Mouse (Mus musculus): Measurements from ENCODE around the gene Mrpl21. TPM values are rescaled to one million over a fixed set of nuclear protein-coding genes. Genes with fewer than 3 reads are reported as not detected.
A peak's percentile ranks its signal among the peaks of the same experiment; 100 is the strongest.

Mrpl21 gene
- polyA plus RNA-seq, 1 experiment from 2014 or later = 116 TPM

DNA sequence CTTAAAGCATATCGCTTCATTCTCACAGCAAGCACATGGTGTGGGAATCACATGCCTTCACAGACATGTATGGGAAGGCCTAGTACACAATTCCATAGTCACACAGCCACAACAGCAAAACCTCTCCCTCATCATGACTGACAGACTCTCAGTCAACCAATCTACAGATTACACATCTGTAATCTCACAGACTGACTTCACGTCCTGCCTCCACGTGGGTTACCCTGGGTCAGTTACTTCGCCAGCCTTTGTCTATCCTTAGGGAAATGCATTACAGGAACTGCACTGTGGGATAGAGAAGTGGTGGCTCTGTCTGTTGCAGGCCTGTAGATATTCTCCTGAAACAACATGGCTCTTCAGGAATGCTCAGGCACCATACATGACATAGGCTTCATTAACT, 815 bp upstream of the Mrpl21 start:
- Histone ChIP-seq H3K27me3 (replicated peaks; ENCODE audit: control insufficient read depth, insufficient read depth, low read length) (no peaks in the 10 kb centered on the region), H3K4me2 (ENCODE audit: low read depth, low read length) (peak overlapping the region; percentile 77), H3K9me3 (ENCODE audit: control insufficient read depth, low read length) (no peaks in the 10 kb centered on the region), H3K4me3 (ENCODE audit: low read depth, low read length) (peak overlapping the region; percentile 71), H3K36me3 (ENCODE audit: control insufficient read depth, insufficient read depth, low read length) (peaks cover 38% of the 10 kb centered on the region), H3K27ac (replicated peaks; ENCODE audit: low read depth, low read length) (no peak overlapping the region), H3K4me1 (ENCODE audit: control insufficient read depth, insufficient read depth, low read length) (peaks cover 11% of the 10 kb centered on the region), H3K9ac (ENCODE audit: low read depth, low read length) (peak overlapping the region; percentile 90)
- 76% methylated on average over 4 of the region's 4 CpGs for WGBS
- ATAC-seq (ENCODE audit: low read depth) (no peak), DNase-seq (ENCODE audit: low spot score) (no peak)

DNA sequence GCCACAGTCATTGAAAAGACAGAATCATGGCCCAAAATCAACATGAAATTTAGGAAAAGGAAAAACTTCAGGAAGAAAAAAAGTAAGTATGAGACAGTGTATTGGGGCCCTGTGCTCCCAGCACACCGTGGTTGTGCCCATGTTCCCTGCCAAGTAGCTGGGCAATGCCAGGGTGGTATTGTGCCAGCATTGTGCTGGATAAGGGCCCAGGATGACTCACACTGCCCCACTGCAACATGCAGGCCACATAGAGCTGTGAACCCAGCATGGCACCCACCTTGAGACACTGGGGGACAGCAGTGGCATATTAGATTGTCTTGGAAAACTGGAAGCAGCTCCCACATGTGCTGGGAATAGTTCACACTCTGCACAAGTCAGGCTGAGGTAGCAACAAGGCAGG, 6.3 kb downstream of the Mrpl21 start:
- H3K27ac ChIP-seq (replicated peaks; ENCODE audit: low read depth, low read length) = no peak overlapping the region
- H3K4me2 ChIP-seq (ENCODE audit: low read depth, low read length) = no peak overlapping the region
- peaks cover 57% of the 10 kb centered on the region for H3K36me3 ChIP-seq (ENCODE audit: control insufficient read depth, insufficient read depth, low read length)
- WGBS = 100% methylated on average over 1 of the region's 1 CpGs
- no peak overlapping the region for H3K4me3 ChIP-seq (ENCODE audit: low read depth, low read length)
- no peak for ATAC-seq (ENCODE audit: low read depth)
- H3K4me1 ChIP-seq (ENCODE audit: control insufficient read depth, insufficient read depth, low read length) = no peaks in the 10 kb centered on the region
- H3K27me3 ChIP-seq (replicated peaks; ENCODE audit: control insufficient read depth, insufficient read depth, low read length) = no peaks in the 10 kb centered on the region
- DNase-seq (ENCODE audit: low spot score) = no peak
- no peaks in the 10 kb centered on the region for H3K9me3 ChIP-seq (ENCODE audit: control insufficient read depth, low read length)
- no peak overlapping the region for H3K9ac ChIP-seq (ENCODE audit: low read depth, low read length)

DNA sequence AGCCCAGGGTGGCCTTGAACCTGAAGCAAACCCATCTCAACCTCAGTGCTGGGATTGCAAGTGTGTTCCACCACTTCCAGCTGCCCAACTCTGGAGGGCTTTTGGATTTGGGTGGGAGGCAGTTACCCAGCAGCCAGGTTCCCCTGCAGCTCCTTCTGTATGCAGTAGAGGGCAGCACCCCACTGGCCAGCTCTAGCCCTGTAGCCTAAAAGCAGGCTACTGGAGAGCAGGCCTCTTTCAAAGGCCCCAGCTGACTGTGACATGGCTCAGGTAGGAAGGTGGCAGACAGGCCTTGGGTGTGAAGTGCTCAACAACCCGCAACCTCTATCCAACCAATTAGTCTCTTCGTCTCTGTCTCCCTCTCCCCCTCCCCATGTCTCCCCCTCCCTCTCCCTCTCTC, 9.3 kb downstream of the Mrpl21 start:
- ATAC-seq (ENCODE audit: low read depth) = peak; percentile 62; the same call in 1 of the 2 replicates
- Histone ChIP-seq H3K9me3 (ENCODE audit: control insufficient read depth, low read length) (no peaks in the 10 kb centered on the region), H3K27me3 (replicated peaks; ENCODE audit: control insufficient read depth, insufficient read depth, low read length) (no peaks in the 10 kb centered on the region), H3K27ac (replicated peaks; ENCODE audit: low read depth, low read length) (no peak overlapping the region), H3K4me3 (ENCODE audit: low read depth, low read length) (no peak overlapping the region), H3K36me3 (ENCODE audit: control insufficient read depth, insufficient read depth, low read length) (peaks cover 46% of the 10 kb centered on the region), H3K4me2 (ENCODE audit: low read depth, low read length) (no peak overlapping the region), H3K9ac (ENCODE audit: low read depth, low read length) (no peak overlapping the region), H3K4me1 (ENCODE audit: control insufficient read depth, insufficient read depth, low read length) (no peaks in the 10 kb centered on the region)
- 78% methylated on average over 2 of the region's 2 CpGs for WGBS
- peak; percentile 27 for DNase-seq (ENCODE audit: low spot score)

DNA sequence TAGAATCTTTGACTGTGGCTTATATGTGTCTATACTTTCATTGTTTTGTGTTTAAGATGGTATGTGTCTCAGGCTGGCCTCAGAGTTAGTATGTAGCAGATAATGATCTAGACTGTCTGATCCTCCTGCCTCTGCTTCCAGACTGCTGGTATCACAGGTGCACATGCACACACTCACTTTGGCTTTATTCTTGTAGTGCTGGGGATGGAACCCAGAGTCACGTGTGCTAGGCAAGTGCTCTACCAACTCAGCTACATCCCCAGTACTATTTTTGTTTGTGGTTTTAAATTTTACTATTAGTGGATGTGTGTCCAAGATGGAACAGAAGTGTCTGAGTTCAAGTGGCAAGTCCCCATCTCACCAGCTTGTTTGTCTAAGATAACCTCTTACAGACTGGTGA, 10.3 kb downstream of the Mrpl21 start:
- WGBS = 86% methylated on average over 1 of the region's 1 CpGs
- ATAC-seq (ENCODE audit: low read depth) (no peak), DNase-seq (ENCODE audit: low spot score) (no peak)
- no peaks in the 10 kb centered on the region for H3K27me3 ChIP-seq (replicated peaks; ENCODE audit: control insufficient read depth, insufficient read depth, low read length)
- H3K9me3 ChIP-seq (ENCODE audit: control insufficient read depth, low read length) = no peaks in the 10 kb centered on the region
- no peaks in the 10 kb centered on the region for H3K4me1 ChIP-seq (ENCODE audit: control insufficient read depth, insufficient read depth, low read length)
- H3K9ac ChIP-seq (ENCODE audit: low read depth, low read length) = no peak overlapping the region
- no peak overlapping the region for H3K4me2 ChIP-seq (ENCODE audit: low read depth, low read length)
- H3K27ac ChIP-seq (replicated peaks; ENCODE audit: low read depth, low read length) = no peak overlapping the region
- H3K36me3 ChIP-seq (ENCODE audit: control insufficient read depth, insufficient read depth, low read length) = peaks cover 41% of the 10 kb centered on the region
- no peak overlapping the region for H3K4me3 ChIP-seq (ENCODE audit: low read depth, low read length)

DNA sequence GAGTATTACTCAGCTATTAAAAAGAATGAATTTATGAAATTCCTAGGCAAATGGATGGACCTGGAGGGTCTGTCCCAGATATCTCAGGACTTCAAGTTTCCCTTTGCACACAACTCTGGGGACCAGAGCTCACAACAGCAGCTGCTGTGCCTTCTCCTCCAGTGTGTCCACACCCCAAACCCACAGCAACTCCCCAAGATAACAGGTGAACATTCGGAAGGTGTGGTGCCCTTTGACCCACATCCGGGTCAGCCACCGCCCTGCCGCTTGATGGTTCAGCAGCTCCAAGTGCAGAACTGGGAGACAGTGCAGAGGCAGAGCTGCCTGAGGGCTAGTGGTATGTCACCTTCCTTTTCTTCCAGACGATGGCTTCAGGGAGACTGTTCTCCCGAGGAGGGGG, 12.5 kb downstream of the Mrpl21 start:
- ATAC-seq (ENCODE audit: low read depth) (no peak), DNase-seq (ENCODE audit: low spot score) (no peak)
- Histone ChIP-seq H3K4me1 (ENCODE audit: control insufficient read depth, insufficient read depth, low read length) (no peaks in the 10 kb centered on the region), H3K9me3 (ENCODE audit: control insufficient read depth, low read length) (no peaks in the 10 kb centered on the region), H3K9ac (ENCODE audit: low read depth, low read length) (no peak overlapping the region), H3K36me3 (ENCODE audit: control insufficient read depth, insufficient read depth, low read length) (peaks cover 21% of the 10 kb centered on the region), H3K27me3 (replicated peaks; ENCODE audit: control insufficient read depth, insufficient read depth, low read length) (no peaks in the 10 kb centered on the region), H3K4me3 (ENCODE audit: low read depth, low read length) (no peak overlapping the region), H3K4me2 (ENCODE audit: low read depth, low read length) (no peak overlapping the region), H3K27ac (replicated peaks; ENCODE audit: low read depth, low read length) (no peak overlapping the region)
- 87% methylated on average over 6 of the region's 6 CpGs for WGBS

DNA sequence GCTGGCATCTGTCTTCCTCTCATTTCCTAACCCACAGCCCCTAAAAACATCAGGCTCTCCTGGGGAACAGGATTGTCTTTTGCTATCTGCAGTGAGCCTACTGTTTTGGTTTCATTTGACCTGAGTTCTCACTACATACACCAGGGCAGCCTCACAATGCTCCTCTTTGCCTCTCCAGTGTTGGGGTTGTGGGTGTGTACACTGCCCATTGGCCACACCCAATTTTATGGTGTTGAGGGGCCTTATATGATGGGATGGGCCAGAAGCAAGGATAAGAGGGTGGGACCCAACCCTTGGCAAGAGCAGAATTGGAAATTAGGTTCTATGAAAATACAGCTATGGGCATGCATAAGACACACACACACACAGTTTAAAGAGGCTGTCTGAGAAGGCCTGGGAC, 14.3 kb downstream of the Mrpl21 start:
- Histone ChIP-seq H3K36me3 (ENCODE audit: control insufficient read depth, insufficient read depth, low read length) (peaks cover 4% of the 10 kb centered on the region; the same call in 1 of the 2 replicates), H3K27me3 (replicated peaks; ENCODE audit: control insufficient read depth, insufficient read depth, low read length) (no peaks in the 10 kb centered on the region), H3K4me3 (ENCODE audit: low read depth, low read length) (no peak overlapping the region), H3K9ac (ENCODE audit: low read depth, low read length) (no peak overlapping the region), H3K4me1 (ENCODE audit: control insufficient read depth, insufficient read depth, low read length) (no peaks in the 10 kb centered on the region), H3K4me2 (ENCODE audit: low read depth, low read length) (no peak overlapping the region), H3K27ac (replicated peaks; ENCODE audit: low read depth, low read length) (no peak overlapping the region), H3K9me3 (ENCODE audit: control insufficient read depth, low read length) (no peaks in the 10 kb centered on the region)
- no peak for ATAC-seq (ENCODE audit: low read depth)
- DNase-seq (ENCODE audit: low spot score) = no peak

DNA sequence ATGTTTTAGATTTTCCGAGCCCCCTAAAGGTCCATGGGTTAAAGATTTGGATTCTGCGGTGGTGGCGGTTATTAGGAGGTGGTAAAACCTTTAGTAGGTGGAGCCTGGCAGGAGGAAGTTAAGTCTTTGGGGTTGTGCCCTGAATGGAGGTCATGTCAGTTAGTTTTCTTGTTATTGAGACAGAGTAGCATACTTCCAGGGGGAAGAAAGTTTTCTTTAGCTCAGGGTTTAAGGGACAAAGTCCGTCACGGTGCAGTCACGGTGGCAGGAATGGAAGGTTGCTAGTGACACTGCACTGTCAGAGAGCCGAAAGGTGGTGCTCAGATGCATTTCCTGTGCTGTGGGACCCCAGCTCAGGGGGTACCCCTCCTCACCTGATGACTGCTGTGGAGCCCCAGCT, 15.1 kb downstream of the Mrpl21 start:
- peaks cover 2% of the 10 kb centered on the region; the same call in 1 of the 2 replicates for H3K36me3 ChIP-seq (ENCODE audit: control insufficient read depth, insufficient read depth, low read length)
- H3K9me3 ChIP-seq (ENCODE audit: control insufficient read depth, low read length) = no peaks in the 10 kb centered on the region
- 88% methylated on average over 7 of the region's 7 CpGs for WGBS
- no peak overlapping the region for H3K4me2 ChIP-seq (ENCODE audit: low read depth, low read length)
- no peaks in the 10 kb centered on the region for H3K27me3 ChIP-seq (replicated peaks; ENCODE audit: control insufficient read depth, insufficient read depth, low read length)
- H3K4me3 ChIP-seq (ENCODE audit: low read depth, low read length) = no peak overlapping the region
- no peak overlapping the region for H3K9ac ChIP-seq (ENCODE audit: low read depth, low read length)
- no peak overlapping the region for H3K27ac ChIP-seq (replicated peaks; ENCODE audit: low read depth, low read length)
- no peak for DNase-seq (ENCODE audit: low spot score)
- H3K4me1 ChIP-seq (ENCODE audit: control insufficient read depth, insufficient read depth, low read length) = no peaks in the 10 kb centered on the region
- ATAC-seq (ENCODE audit: low read depth) = no peak

DNA sequence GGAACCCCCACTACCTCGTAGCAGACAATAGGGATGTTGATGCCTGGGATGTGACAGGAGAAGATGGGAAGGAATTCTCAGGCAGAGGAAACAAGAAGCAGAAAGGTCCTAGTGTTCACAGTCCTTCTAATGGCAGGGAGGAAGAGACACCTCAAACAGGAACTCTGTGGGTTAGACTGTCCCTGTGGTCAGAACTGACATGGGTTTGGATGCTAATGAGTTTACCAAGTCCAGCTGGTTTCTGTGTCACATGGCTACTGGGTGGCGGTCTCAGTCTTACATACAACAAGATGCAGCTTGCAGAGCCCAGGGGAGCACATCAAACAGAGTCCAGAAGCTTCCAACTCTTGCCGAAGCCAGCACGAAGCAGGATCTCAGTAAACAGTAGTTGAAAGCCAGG, 21.3 kb downstream of the Mrpl21 start:
- Histone ChIP-seq H3K4me2 (ENCODE audit: low read depth, low read length) (no peak overlapping the region), H3K27me3 (replicated peaks; ENCODE audit: control insufficient read depth, insufficient read depth, low read length) (no peaks in the 10 kb centered on the region), H3K4me3 (ENCODE audit: low read depth, low read length) (no peak overlapping the region), H3K27ac (replicated peaks; ENCODE audit: low read depth, low read length) (no peak overlapping the region), H3K4me1 (ENCODE audit: control insufficient read depth, insufficient read depth, low read length) (no peaks in the 10 kb centered on the region), H3K9ac (ENCODE audit: low read depth, low read length) (no peak overlapping the region), H3K9me3 (ENCODE audit: control insufficient read depth, low read length) (no peaks in the 10 kb centered on the region), H3K36me3 (ENCODE audit: control insufficient read depth, insufficient read depth, low read length) (no peaks in the 10 kb centered on the region)
- 55% methylated on average over 4 of the region's 4 CpGs for WGBS
- ATAC-seq (ENCODE audit: low read depth) (no peak), DNase-seq (ENCODE audit: low spot score) (no peak)

DNA sequence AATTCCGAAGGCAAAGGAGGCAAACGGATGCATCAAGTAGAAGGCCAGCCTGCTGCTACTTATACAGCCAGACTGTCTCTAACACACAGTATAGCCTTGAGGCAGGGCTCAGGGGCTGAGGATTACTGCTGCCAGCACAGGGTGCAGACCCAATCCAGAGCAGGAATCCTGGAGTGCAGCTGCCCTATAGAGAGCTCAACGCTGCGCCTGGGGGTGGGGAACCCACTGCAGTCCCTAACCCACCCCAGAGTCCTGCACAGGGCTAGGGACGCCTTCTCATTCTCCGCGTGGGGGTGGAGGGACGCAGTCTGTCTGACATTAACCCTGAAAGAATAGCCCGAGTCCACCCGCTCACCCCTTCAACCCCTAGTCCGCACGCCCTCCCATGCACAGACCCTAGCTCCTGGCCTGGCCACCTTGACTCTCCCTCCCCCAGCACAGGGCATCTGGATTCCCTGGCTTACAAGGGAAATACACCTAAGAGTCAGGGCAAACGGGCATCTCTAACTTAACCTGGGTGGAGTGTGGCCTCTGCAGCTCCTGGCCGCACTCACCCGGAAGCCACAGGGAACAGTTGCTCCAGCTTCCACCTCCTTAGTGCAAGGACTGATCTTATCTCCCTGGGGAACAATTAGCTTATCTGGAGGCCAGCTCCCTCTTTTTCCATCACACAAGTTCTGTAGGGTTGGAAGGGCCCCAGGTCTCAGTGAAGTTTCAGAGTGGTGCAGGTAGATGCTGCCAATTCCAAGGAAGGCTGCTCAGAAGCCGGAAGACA, 24.7 kb downstream of the Mrpl21 start:
- Histone ChIP-seq H3K36me3 (ENCODE audit: control insufficient read depth, insufficient read depth, low read length) (no peaks in the 10 kb centered on the region), H3K9ac (ENCODE audit: low read depth, low read length) (no peak overlapping the region), H3K27ac (replicated peaks; ENCODE audit: low read depth, low read length) (no peak overlapping the region), H3K4me3 (ENCODE audit: low read depth, low read length) (no peak overlapping the region), H3K4me1 (ENCODE audit: control insufficient read depth, insufficient read depth, low read length) (no peaks in the 10 kb centered on the region), H3K9me3 (ENCODE audit: control insufficient read depth, low read length) (no peaks in the 10 kb centered on the region), H3K27me3 (replicated peaks; ENCODE audit: control insufficient read depth, insufficient read depth, low read length) (no peaks in the 10 kb centered on the region), H3K4me2 (ENCODE audit: low read depth, low read length) (no peak overlapping the region)
- ATAC-seq (ENCODE audit: low read depth) (no peak), DNase-seq (ENCODE audit: low spot score) (no peak)
- WGBS = 36% methylated on average over 13 of the region's 16 CpGs

Data from embryonic facial prominence, embryonic 14.5 days (tissue).